Mouse (Mus musculus) hindbrain, postnatal 0 days (tissue): Measurements from ENCODE around the gene Omt2a. TPM values are rescaled to one million over a fixed set of nuclear protein-coding genes. Genes with fewer than 3 reads are reported as not detected.
"Not testable (repeated sequence)": the region's sequence is repeated elsewhere in the genome, so short reads cannot be mapped to it uniquely, and the experiment has no call there.

ENCODE experiments used
- ATAC-seq: fragments of 200-750 bp; cut with Nextera tagmentation; 2 replicates; pipeline ENCODE4 v1.8.0; 2017; ENCODE audit warnings: mild to moderate bottlenecking, moderate TSS enrichment, moderate library complexity
- DNase-seq: peaks from one replicate; pipeline ENCODE4 v3.0.0-alpha.2; 2015; ENCODE audit warnings: low spot score
- H3K27ac ChIP-seq: fragments of 300-500 bp; sonication (generic); 2 replicates; pipeline ENCODE4 v1.5.1; 2014; ENCODE audit warnings: mild to moderate bottlenecking
- H3K27me3 ChIP-seq: fragments of 300-500 bp; sonication (generic); 2 replicates; pipeline ENCODE4 v1.6.1; 2014; ENCODE audit warnings: low read length, mixed read lengths; ENCODE audit not compliant: insufficient read depth
- H3K36me3 ChIP-seq: fragments of 300-500 bp; sonication (generic); 2 replicates; pipeline ENCODE4 v1.6.1; 2014; ENCODE audit warnings: low read length, mixed read lengths; ENCODE audit not compliant: insufficient read depth
- H3K4me1 ChIP-seq: fragments of 300-500 bp; sonication (generic); 2 replicates; pipeline ENCODE4 v1.6.1; 2014; ENCODE audit warnings: antibody characterized with exemption, low read length, mixed read lengths; ENCODE audit not compliant: insufficient read depth
- H3K4me2 ChIP-seq: fragments of 300-500 bp; sonication (generic); 2 replicates; pipeline ENCODE4 v1.6.1; 2014; ENCODE audit warnings: low read depth, mild to moderate bottlenecking, low read length, moderate library complexity, mixed read lengths
- H3K4me3 ChIP-seq: fragments of 300-500 bp; sonication (generic); 2 replicates; pipeline ENCODE4 v1.5.1; 2014; ENCODE audit warnings: low read length
- H3K9ac ChIP-seq: fragments of 300-500 bp; sonication (generic); replicated peaks from 2 replicates; pipeline ENCODE4 v1.6.1; 2014; ENCODE audit warnings: mild to moderate bottlenecking, low read length, moderate library complexity, mixed read lengths
- H3K9me3 ChIP-seq: fragments of 300-500 bp; sonication (generic); 2 replicates; pipeline ENCODE4 v1.6.1; 2016; ENCODE audit warnings: low read length, mixed read lengths
- CTCF ChIP-seq: IDR thresholded peaks from 2 replicates; pipeline ENCODE4 v1.5.1; 2016; ENCODE audit warnings: antibody characterized with exemption, control low read depth, low read depth
- WGBS: fragments of 180-500 bp; shearing (Covaris S2); extraction: QIAGEN DNeasy Blood & Tissue Kit; methylation state at CpG from one replicate; pipeline ENCODE4 v1.1.7; 2014; 5-methylcytosine and 5-hydroxymethylcytosine counted together
- polyA plus RNA-seq: library from polyadenylated mRNA; unstranded; fragments of >200 nt; fragmentation: Nextera tagmentation; extraction: Ambion mirVana; gene quantifications from 2 replicates; pipeline ENCODE4 v1.2.1, GENCODE M21; 2015
- total RNA-seq: library from RNA; depleted of rRNA; stranded (reverse); fragments of >200 nt; gene quantifications from 2 replicates; pipeline ENCODE4 v1.2.3, GENCODE M21; 2014

The Omt2a gene
- total and polyA plus RNA-seq, 2 experiments from 2014 or later: not detected

- 12% methylated on average over 6 of the region's 6 CpGs for WGBS
- not testable (repeated sequence) for H3K4me3 ChIP-seq, H3K27ac ChIP-seq, H3K4me1 ChIP-seq, H3K9me3 ChIP-seq, H3K36me3 ChIP-seq, H3K27me3 ChIP-seq, H3K4me2 ChIP-seq, H3K9ac ChIP-seq
- ATAC-seq (peak; percentile 40; the same call in 1 of the 2 replicates), DNase-seq (peak; percentile 59)
- peak; percentile 79 for TF ChIP-seq CTCF
Observed at GRCm38 (mm10) chr9:78296089-78296488, 18.5 kb downstream of the Omt2a start.

DNA sequence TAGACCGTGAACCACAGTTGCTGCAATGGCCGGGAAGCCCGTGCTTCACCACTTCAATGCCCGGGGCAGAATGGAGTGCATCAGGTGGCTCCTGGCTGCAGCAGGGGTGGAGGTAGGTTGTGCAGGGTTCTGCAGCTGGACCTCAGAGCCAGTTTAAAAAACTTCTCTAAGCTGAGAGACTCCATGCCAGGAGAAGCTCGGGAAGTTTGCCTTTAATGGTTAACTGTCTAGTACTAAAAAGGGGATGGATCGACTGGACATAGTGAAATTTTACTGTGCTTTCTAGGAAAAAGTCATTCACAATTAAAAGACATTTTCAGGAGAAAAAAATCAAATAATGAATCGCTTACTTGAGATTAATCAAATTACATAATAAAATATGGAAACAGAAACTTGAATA is 19.8 kb downstream of the Omt2a start:
- not testable (repeated sequence) for H3K4me2 ChIP-seq, H3K9me3 ChIP-seq, ATAC-seq, H3K4me3 ChIP-seq, DNase-seq, H3K27me3 ChIP-seq, H3K9ac ChIP-seq, H3K27ac ChIP-seq, H3K4me1 ChIP-seq, H3K36me3 ChIP-seq
- WGBS: 88% methylated on average over 4 of the region's 7 CpGs

DNA sequence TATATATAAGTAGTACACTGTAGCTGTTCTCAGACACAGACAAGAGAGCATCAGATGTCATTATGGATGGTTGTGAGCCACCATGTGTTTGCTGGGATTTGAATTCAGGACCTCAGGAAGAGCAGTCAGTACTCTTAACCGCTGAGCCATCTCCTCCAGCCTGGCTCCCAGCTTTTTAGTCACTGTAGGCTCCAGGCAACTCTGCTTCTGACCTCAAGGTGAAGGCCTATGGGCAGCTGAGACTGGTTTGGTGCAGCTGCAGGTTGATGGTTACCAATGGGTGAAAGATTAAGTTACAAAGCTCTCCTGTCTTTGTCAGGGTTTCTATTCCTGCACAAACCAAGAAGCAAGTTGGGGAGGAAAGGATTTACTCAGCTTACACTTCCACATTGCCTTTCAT is 20.9 kb downstream of the Omt2a start:
- not testable (repeated sequence) for H3K9me3 ChIP-seq, H3K9ac ChIP-seq, H3K4me3 ChIP-seq, H3K4me2 ChIP-seq, H3K27ac ChIP-seq, H3K27me3 ChIP-seq, H3K4me1 ChIP-seq, ATAC-seq, DNase-seq, H3K36me3 ChIP-seq
- 65% methylated on average over 1 of the region's 1 CpGs for WGBS

DNA sequence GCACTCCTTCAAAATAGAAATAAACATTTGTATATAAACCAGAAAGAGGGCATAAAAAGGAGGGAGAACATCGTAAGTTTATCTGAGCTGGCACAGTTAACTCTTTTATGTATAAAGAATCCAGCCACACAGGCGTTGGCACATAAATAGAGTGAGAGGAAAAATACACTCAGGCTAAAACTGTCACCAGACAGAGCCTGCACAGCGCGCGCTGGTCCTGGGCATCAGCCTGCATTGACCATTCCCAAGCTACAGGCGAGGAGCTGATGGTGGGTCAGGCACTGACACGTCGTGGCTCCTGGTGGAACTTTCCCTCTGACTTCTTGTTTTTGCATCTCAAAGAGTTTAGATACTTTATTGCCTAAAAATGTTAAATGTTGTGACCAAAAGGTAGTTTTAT is 22.1 kb downstream of the Omt2a start:
- not testable (repeated sequence) for H3K27me3 ChIP-seq

DNA sequence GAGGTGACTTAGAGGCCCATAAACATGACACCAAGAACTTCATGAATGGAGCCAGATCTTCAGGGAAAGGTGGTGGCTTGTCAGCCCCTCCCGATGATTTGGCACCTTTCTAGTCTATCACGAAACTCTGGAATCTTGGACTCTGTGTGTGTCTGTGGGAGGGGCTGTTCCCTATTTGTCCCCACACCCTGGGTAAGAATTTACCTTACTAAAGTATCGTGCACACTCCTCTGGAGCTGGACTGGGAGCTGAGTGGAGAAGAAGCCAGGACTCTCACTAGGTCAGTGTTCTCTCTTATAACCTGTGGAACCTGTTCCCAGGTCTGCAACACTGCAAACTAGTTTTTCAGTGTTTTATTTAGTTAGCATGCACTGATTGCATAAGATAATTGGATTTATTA is 24.9 kb downstream of the Omt2a start, which contains the start of gene Gm10639:
TSS of gene Gm10639 (plus strand) at position 201 of the 400 bp plus-strand sequence.
- 91% methylated on average over 3 of the region's 3 CpGs for WGBS
- H3K9me3 ChIP-seq, DNase-seq, H3K27me3 ChIP-seq, H3K36me3 ChIP-seq, H3K4me2 ChIP-seq, H3K9ac ChIP-seq, H3K4me3 ChIP-seq, ATAC-seq, H3K27ac ChIP-seq, H3K4me1 ChIP-seq: not testable (repeated sequence)

More for the DNA sequence above, 22.1 kb downstream of the Omt2a start:
- WGBS: 84% methylated on average over 8 of the region's 8 CpGs
- not testable (repeated sequence) for ATAC-seq, H3K9ac ChIP-seq, H3K27ac ChIP-seq, H3K36me3 ChIP-seq, H3K4me2 ChIP-seq, H3K9me3 ChIP-seq, DNase-seq, H3K4me3 ChIP-seq, H3K4me1 ChIP-seq

GRCm38 (mm10) chr9:78289063-78289462 is 25.5 kb downstream of the Omt2a start:
- not testable (repeated sequence) for H3K27me3 ChIP-seq, H3K4me3 ChIP-seq, H3K9me3 ChIP-seq, H3K4me2 ChIP-seq, H3K27ac ChIP-seq, H3K9ac ChIP-seq, ATAC-seq, H3K4me1 ChIP-seq, H3K36me3 ChIP-seq, DNase-seq
- WGBS: 50% methylated on average over 1 of the region's 1 CpGs

- H3K4me2 ChIP-seq, DNase-seq, ATAC-seq, H3K27me3 ChIP-seq, H3K9me3 ChIP-seq, H3K9ac ChIP-seq, H3K27ac ChIP-seq, H3K36me3 ChIP-seq, H3K4me1 ChIP-seq, H3K4me3 ChIP-seq: not testable (repeated sequence)
- WGBS: 76% methylated on average over 4 of the region's 4 CpGs
Observed at GRCm38 (mm10) chr9:78282002-78282711, 32.4 kb downstream of the Omt2a start.

DNA sequence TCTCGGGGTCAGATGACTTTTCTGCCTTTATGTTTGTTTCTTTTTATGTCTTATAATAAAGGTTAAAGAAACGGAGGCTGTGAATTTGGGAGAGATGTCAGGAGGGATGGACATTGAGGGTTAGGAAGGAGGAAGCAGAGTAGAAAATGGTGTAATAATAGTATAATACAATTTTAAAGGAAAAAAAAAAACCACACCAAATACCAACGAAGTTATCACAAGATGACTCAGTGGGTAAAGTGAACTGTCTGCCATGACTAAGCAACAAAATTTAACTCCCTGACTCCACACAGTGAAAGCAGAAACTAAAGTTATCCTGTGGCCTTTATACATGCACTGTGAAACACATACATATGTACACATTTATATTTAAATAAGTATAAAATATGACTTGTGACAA is 43.7 kb downstream of the Omt2a start:
- H3K4me3 ChIP-seq, H3K4me1 ChIP-seq, ATAC-seq, DNase-seq, H3K27ac ChIP-seq, H3K9ac ChIP-seq, H3K4me2 ChIP-seq, H3K36me3 ChIP-seq, H3K9me3 ChIP-seq, H3K27me3 ChIP-seq: not testable (repeated sequence)
- WGBS: 89% methylated on average over 3 of the region's 3 CpGs
